Mouse (Mus musculus) ES-E14 (cell line): ENCODE measurements at regions not wholly inside any gene's neighbourhood (a gene's known extent, or its start where the extent isn't known, plus 50 kb on each side); places are given as distances from the start of the nearest gene placed in this dataset.

Experiments
- DNase-seq: peaks from one replicate; pipeline ENCODE4 v3.0.0-alpha.2; 2013; ENCODE audit warnings: low read depth, low spot score
- H3K27ac ChIP-seq: 2 replicates; pipeline ENCODE4 v1.5.1; 2012; ENCODE audit warnings: low read depth, mild to moderate bottlenecking, low read length, moderate library complexity, mixed read lengths; ENCODE audit not compliant: poor library complexity, insufficient read depth, severe bottlenecking
- H3K36me3 ChIP-seq: 2 replicates; pipeline ENCODE4 v1.6.1; 2012; ENCODE audit warnings: mild to moderate bottlenecking, low read length, moderate library complexity, mixed read lengths; ENCODE audit not compliant: control insufficient read depth, poor library complexity, insufficient read depth, severe bottlenecking
- H3K4me1 ChIP-seq, 2 experiments: fragments of 150-350 bp in 1 of 2; sonication (generic) in 1 of 2; 2 replicates each; pipeline ENCODE4 v1.6.1; 2012; ENCODE audit warnings: low read length in 2 of 2, mild to moderate bottlenecking in 1 of 2, mixed read lengths in 1 of 2; ENCODE audit not compliant: control insufficient read depth in 2 of 2, insufficient read depth in 2 of 2, poor library complexity in 1 of 2
- H3K4me3 ChIP-seq, 2 experiments: fragments of 150-350 bp in 1 of 2; sonication (generic) in 1 of 2; 2 replicates each; pipeline ENCODE4 v1.5.1; 2012; ENCODE audit warnings: low read length in 2 of 2, low read depth in 1 of 2, mild to moderate bottlenecking in 1 of 2, mixed read lengths in 1 of 2; ENCODE audit not compliant: insufficient read depth in 1 of 2, poor library complexity in 1 of 2, severe bottlenecking in 1 of 2
- H3K9ac ChIP-seq: 2 replicates; pipeline ENCODE4 v1.6.1; 2012; ENCODE audit warnings: low read depth, mild to moderate bottlenecking, low read length, mixed read lengths; ENCODE audit not compliant: poor library complexity, insufficient read depth, severe bottlenecking
- H3K9me3 ChIP-seq: fragments of 150-350 bp; sonication (generic); 2 replicates; pipeline ENCODE4 v1.6.1; 2012; ENCODE audit warnings: low read depth, mild to moderate bottlenecking, low read length; ENCODE audit not compliant: control insufficient read depth, insufficient read depth
- CHD2 ChIP-seq: IDR thresholded peaks from 2 replicates; pipeline ENCODE4 v1.6.1; 2014; ENCODE audit warnings: mild to moderate bottlenecking, low read depth, low read length, inconsistent platforms
- HCFC1 ChIP-seq: IDR thresholded peaks from 2 replicates; pipeline ENCODE4 v1.6.1; 2012; ENCODE audit warnings: low read length, inconsistent platforms, borderline replicate concordance; ENCODE audit not compliant: insufficient read depth
- MAFK ChIP-seq: IDR thresholded peaks from 2 replicates; pipeline ENCODE4 v1.6.1; 2014; ENCODE audit warnings: mild to moderate bottlenecking, low read depth, low read length, inconsistent platforms; ENCODE audit not compliant: insufficient read depth
- ZC3H11A ChIP-seq: IDR thresholded peaks from 2 replicates; pipeline ENCODE4 v1.6.1; 2012; ENCODE audit warnings: low read depth, mild to moderate bottlenecking, inconsistent platforms, low read length, borderline replicate concordance
- ZNF384 ChIP-seq: IDR thresholded peaks from 2 replicates; pipeline ENCODE4 v1.6.1; 2012; ENCODE audit warnings: low read depth, low read length, inconsistent platforms
- in situ Hi-C, 2 experiments: fragments of 600-800 bp; cut with MboI; formaldehyde crosslinking; loops; one replicate each; pipeline ENCODE4 v1.15.1; 2025; ENCODE audit warnings: low sequenced_read_pairs in 2 of 2, inconsistent platforms in 1 of 2; ENCODE audit not compliant: unreplicated experiment in 2 of 2

GRCm38 (mm10) chr9:52225646-52226045, 57.3 kb upstream of the Zc3h12c start:
- H3K36me3 ChIP-seq = no peaks in the 10 kb centered on the region
- no peak overlapping the region for H3K4me3 ChIP-seq
- TF ChIP-seq CHD2 (no peak), MAFK (no peak), ZC3H11A (no peak), ZNF384 (no peak), HCFC1 (no peak)
- H3K27ac ChIP-seq = no peak overlapping the region
- H3K4me1 ChIP-seq = no peaks in the 10 kb centered on the region
- DNase-seq = no peak
- in situ Hi-C loops = no loop called here
- H3K9ac ChIP-seq = no peak overlapping the region
- H3K9me3 ChIP-seq = no peaks in the 10 kb centered on the region

DNA sequence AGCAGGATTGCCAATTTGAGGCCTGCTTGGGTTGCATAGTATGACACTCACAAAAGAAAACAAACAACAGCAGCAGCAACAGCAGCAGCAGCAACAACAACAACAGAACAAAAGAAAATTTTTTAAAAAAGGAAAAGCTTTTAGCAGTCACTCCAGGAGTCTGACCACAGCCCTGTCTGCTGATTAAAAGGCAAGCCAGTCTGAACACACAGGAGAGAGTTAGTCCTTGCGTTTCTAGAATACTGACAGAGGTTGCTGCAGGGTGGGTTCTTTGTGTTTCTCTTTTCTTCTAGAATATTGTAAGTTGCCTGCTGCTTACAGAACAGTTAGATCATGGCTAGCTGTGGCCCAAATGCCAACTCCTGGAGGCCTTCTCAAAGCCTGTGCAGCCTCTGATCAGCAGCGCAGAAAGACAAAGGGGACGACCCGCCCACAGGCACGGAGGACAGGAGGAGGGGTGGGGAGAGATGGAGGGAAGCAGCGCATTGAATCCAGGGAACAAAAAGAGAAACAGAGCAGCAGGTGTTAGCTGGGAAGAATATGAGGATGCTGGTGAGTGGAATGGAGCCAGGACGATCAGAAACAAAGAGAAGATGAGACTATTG, 55.2 kb upstream of the Zc3h12c start:
- H3K4me3 ChIP-seq = no peak overlapping the region
- TF ChIP-seq CHD2 = no peak
- TF ChIP-seq ZC3H11A = no peak
- no peak for TF ChIP-seq ZNF384
- no peak for TF ChIP-seq HCFC1
- no peak for TF ChIP-seq MAFK
- in situ Hi-C loops = no loop called here
- H3K9me3 ChIP-seq = no peaks in the 10 kb centered on the region
- no peaks in the 10 kb centered on the region for H3K36me3 ChIP-seq
- no peaks in the 10 kb centered on the region for H3K4me1 ChIP-seq
- H3K9ac ChIP-seq = no peak overlapping the region
- no peak overlapping the region for H3K27ac ChIP-seq
- no peak for DNase-seq
